Mouse (Mus musculus) G1E (cell line): ENCODE measurements at regions not wholly inside any gene's neighbourhood (a gene's known extent, or its start where the extent isn't known, plus 50 kb on each side); places are given as distances from the start of the nearest gene placed in this dataset.

Experiments
- CTCF ChIP-seq: IDR thresholded peaks from 2 replicates; pipeline ENCODE4 v1.5.1; 2012; ENCODE audit warnings: low read depth, low read length, inconsistent platforms, mixed read lengths
- GATA1 ChIP-seq: IDR thresholded peaks from 2 replicates; pipeline ENCODE4 v1.6.1; 2012; ENCODE audit warnings: borderline replicate concordance, low read length, inconsistent platforms, mixed read lengths

- no peak for TF ChIP-seq CTCF
- no peak for TF ChIP-seq GATA1
These were observed 291.1 kb downstream of the Adamts20 start for GRCm38 (mm10) chr15:94174083-94174482.
